Mouse (Mus musculus) liver, postnatal 0 days (tissue): ENCODE results near the gene Gsta1. TPM values are rescaled to one million over a fixed set of nuclear protein-coding genes. Genes with fewer than 3 reads are reported as not detected.

Experiments
- ATAC-seq: fragments of 200-750 bp; cut with Nextera tagmentation; 2 replicates; pipeline ENCODE4 v1.8.0; 2017; ENCODE audit warnings: mild to moderate bottlenecking, moderate library complexity
- DNase-seq: peaks from one replicate; pipeline ENCODE4 v3.0.0-alpha.2; 2016
- H3K27ac ChIP-seq: fragments of 300-500 bp; sonication (generic); 2 replicates; pipeline ENCODE4 v1.5.1; 2014; ENCODE audit warnings: antibody characterized with exemption, moderate library complexity, mild to moderate bottlenecking, low read depth
- H3K27me3 ChIP-seq: fragments of 300-500 bp; sonication (generic); 2 replicates; pipeline ENCODE4 v1.6.1; 2014; ENCODE audit warnings: low read length, control low read depth, mixed read lengths; ENCODE audit not compliant: insufficient read depth
- H3K36me3 ChIP-seq: fragments of 300-500 bp; sonication (generic); replicated peaks from 2 replicates; pipeline ENCODE4 v1.6.1; 2014; ENCODE audit warnings: mild to moderate bottlenecking, control low read depth, low read length, moderate library complexity, mixed read lengths; ENCODE audit not compliant: insufficient read depth
- H3K4me1 ChIP-seq: fragments of 300-500 bp; sonication (generic); 2 replicates; pipeline ENCODE4 v1.6.1; 2014; ENCODE audit warnings: antibody characterized with exemption, mild to moderate bottlenecking, control low read depth; ENCODE audit not compliant: insufficient read depth
- H3K4me2 ChIP-seq: fragments of 300-500 bp; sonication (generic); 2 replicates; pipeline ENCODE4 v1.6.1; 2014; ENCODE audit warnings: low read depth, mild to moderate bottlenecking, low read length, moderate library complexity, mixed read lengths
- H3K4me3 ChIP-seq: fragments of 300-500 bp; sonication (generic); 2 replicates; pipeline ENCODE4 v1.5.1; 2014; ENCODE audit warnings: low read depth, low read length
- H3K9ac ChIP-seq: fragments of 300-500 bp; sonication (generic); replicated peaks from 2 replicates; pipeline ENCODE4 v1.6.1; 2014; ENCODE audit warnings: mild to moderate bottlenecking, moderate library complexity
- H3K9me3 ChIP-seq: fragments of 300-500 bp; sonication (generic); 2 replicates; pipeline ENCODE4 v1.6.1; 2016; ENCODE audit warnings: mild to moderate bottlenecking, control low read depth, low read length, mixed read lengths
- CTCF ChIP-seq: sonication (generic); IDR thresholded peaks from 2 replicates; pipeline ENCODE4 v1.5.1; 2016; ENCODE audit warnings: antibody characterized with exemption, low read depth
- EP300 ChIP-seq: IDR thresholded peaks from 2 replicates; pipeline ENCODE4 v1.6.1; 2016; ENCODE audit warnings: antibody characterized with exemption, low read depth, mild to moderate bottlenecking
- WGBS: fragments of 180-500 bp; shearing (Covaris S2); extraction: QIAGEN DNeasy Blood & Tissue Kit; methylation state at CpG from one replicate; pipeline ENCODE4 v1.1.7; 2014; ENCODE audit not compliant: insufficient replicate concordance; 5-methylcytosine and 5-hydroxymethylcytosine counted together
- polyA plus RNA-seq: library from polyadenylated mRNA; unstranded; fragments of >200 nt; fragmentation: Nextera tagmentation; extraction: Ambion mirVana; gene quantifications from 2 replicates; pipeline ENCODE4 v1.2.1, GENCODE M21; 2015

Gene Gsta1
- polyA plus RNA-seq, 1 experiment from 2014 or later, result not detected

- Histone ChIP-seq H3K4me1 (0 out of 2 replicates have a peak, but pooled peaks cover 5% of the 10 kb centered on the region), H3K27ac (no peak overlapping the region)
Observed at GRCm38 (mm10) chr9:78211521-78211920, 18.9 kb upstream of the Gsta1 start.

GRCm38 (mm10) chr9:78212341-78213049 lies 18.0 kb upstream of the Gsta1 start:
- H3K27ac ChIP-seq, result no peak overlapping the region
- TF ChIP-seq CTCF, result no peak
- no peak for TF ChIP-seq EP300
- 0 out of 2 replicates have a peak, but pooled peaks cover 5% of the 10 kb centered on the region for H3K4me1 ChIP-seq
- no peak overlapping the region for H3K4me3 ChIP-seq
- no peak overlapping the region for H3K4me2 ChIP-seq
- WGBS, result 44% methylated on average over 7 of the region's 7 CpGs
- no peak overlapping the region for H3K9ac ChIP-seq
- DNase-seq (no peak), ATAC-seq (no peak)
- no peaks in the 10 kb centered on the region for H3K9me3 ChIP-seq
- no peaks in the 10 kb centered on the region for H3K36me3 ChIP-seq
- H3K27me3 ChIP-seq, result no peaks in the 10 kb centered on the region

More at GRCm38 (mm10) chr9:78211521-78211920, 18.9 kb upstream of the Gsta1 start:
- no peaks in the 10 kb centered on the region for H3K36me3 ChIP-seq
- no peak for DNase-seq
- no peak overlapping the region for H3K4me2 ChIP-seq
- H3K9me3 ChIP-seq, result no peaks in the 10 kb centered on the region
- 81% methylated on average over 3 of the region's 3 CpGs for WGBS
- no peak overlapping the region for H3K9ac ChIP-seq
- no peak for ATAC-seq
- H3K27me3 ChIP-seq, result no peaks in the 10 kb centered on the region
- TF ChIP-seq EP300, result no peak
- TF ChIP-seq CTCF, result no peak
- H3K4me3 ChIP-seq, result no peak overlapping the region

GRCm38 (mm10) chr9:78217074-78217473 lies 13.4 kb upstream of the Gsta1 start:
- no peak overlapping the region for H3K4me2 ChIP-seq
- no peaks in the 10 kb centered on the region for H3K9me3 ChIP-seq
- no peak overlapping the region for H3K27ac ChIP-seq
- no peaks in the 10 kb centered on the region for H3K36me3 ChIP-seq
- DNase-seq (no peak), ATAC-seq (no peak)
- H3K27me3 ChIP-seq, result no peaks in the 10 kb centered on the region
- 0 out of 2 replicates have a peak, but pooled peaks cover 5% of the 10 kb centered on the region for H3K4me1 ChIP-seq
- 52% methylated on average over 4 of the region's 4 CpGs for WGBS
- no peak overlapping the region for H3K9ac ChIP-seq
- H3K4me3 ChIP-seq, result no peak overlapping the region
- TF ChIP-seq EP300 (no peak), CTCF (no peak)

- Histone ChIP-seq H3K9ac (no peak overlapping the region), H3K4me2 (no peak overlapping the region), H3K27me3 (no peaks in the 10 kb centered on the region), H3K4me3 (no peak overlapping the region), H3K4me1 (peaks cover 6% of the 10 kb centered on the region; the same call in 1 of the 2 replicates), H3K36me3 (no peaks in the 10 kb centered on the region), H3K27ac (no peak overlapping the region), H3K9me3 (no peaks in the 10 kb centered on the region)
- ATAC-seq (no peak), DNase-seq (no peak)
- 50% methylated on average over 8 of the region's 8 CpGs for WGBS
- no peak for TF ChIP-seq CTCF
- TF ChIP-seq EP300, result no peak
Observed at GRCm38 (mm10) chr9:78222616-78223015, 7.8 kb upstream of the Gsta1 start.

- Histone ChIP-seq H3K27me3 (no peaks in the 10 kb centered on the region), H3K9me3 (no peaks in the 10 kb centered on the region), H3K4me2 (no peak overlapping the region), H3K36me3 (no peaks in the 10 kb centered on the region), H3K27ac (no peak overlapping the region), H3K4me1 (peaks cover 6% of the 10 kb centered on the region; the same call in 1 of the 2 replicates), H3K4me3 (no peak overlapping the region), H3K9ac (no peak overlapping the region)
- WGBS, result 70% methylated on average over 10 of the region's 10 CpGs
- DNase-seq, result no peak
- TF ChIP-seq CTCF, result no peak
- TF ChIP-seq EP300, result no peak
- no peak for ATAC-seq
Observed at GRCm38 (mm10) chr9:78223221-78223902, 7.1 kb upstream of the Gsta1 start.

- 90% methylated on average over 2 of the region's 2 CpGs for WGBS
- H3K27ac ChIP-seq, result no peak overlapping the region
- H3K9me3 ChIP-seq, result no peaks in the 10 kb centered on the region
- H3K36me3 ChIP-seq, result no peaks in the 10 kb centered on the region
- H3K4me2 ChIP-seq, result no peak overlapping the region
- ATAC-seq (no peak), DNase-seq (no peak)
- peaks cover 6% of the 10 kb centered on the region; the same call in 1 of the 2 replicates for H3K4me1 ChIP-seq
- no peaks in the 10 kb centered on the region for H3K27me3 ChIP-seq
- H3K9ac ChIP-seq, result no peak overlapping the region
- H3K4me3 ChIP-seq, result no peak overlapping the region
- TF ChIP-seq CTCF (no peak), EP300 (no peak)
Observed at GRCm38 (mm10) chr9:78224418-78224817, 6.0 kb upstream of the Gsta1 start.
